Mouse (Mus musculus) neural tube, embryonic 11.5 days (tissue): ENCODE measurements at regions not wholly inside any gene's neighbourhood (a gene's known extent, or its start where the extent isn't known, plus 50 kb on each side); places are given as distances from the start of the nearest gene placed in this dataset.
A peak's percentile ranks its signal among the peaks of the same experiment; 100 is the strongest.

Experiments used
- ATAC-seq: fragments of 200-750 bp; cut with Nextera tagmentation; 2 replicates; pipeline ENCODE4 v1.8.0; 2017; ENCODE audit warnings: moderate number of reproducible peaks, mild to moderate bottlenecking, moderate TSS enrichment, moderate library complexity; ENCODE audit not compliant: insufficient read depth, low FRiP score, low TSS enrichment
- DNase-seq: peaks from one replicate; pipeline ENCODE4 v3.0.0-alpha.2; 2015; ENCODE audit warnings: low spot score
- H3K27ac ChIP-seq: fragments of 300-500 bp; sonication (generic); 2 replicates; pipeline ENCODE4 v1.5.1; 2014; ENCODE audit warnings: low read depth, mild to moderate bottlenecking, low read length
- H3K27me3 ChIP-seq: fragments of 300-500 bp; sonication (generic); 2 replicates; pipeline ENCODE4 v1.6.1; 2014; ENCODE audit warnings: mild to moderate bottlenecking, low read length, mixed read lengths; ENCODE audit not compliant: control insufficient read depth, insufficient read depth
- H3K36me3 ChIP-seq: fragments of 300-500 bp; sonication (generic); 2 replicates; pipeline ENCODE4 v1.6.1; 2014; ENCODE audit warnings: mild to moderate bottlenecking, low read length, moderate library complexity, mixed read lengths; ENCODE audit not compliant: control insufficient read depth, insufficient read depth
- H3K4me1 ChIP-seq: fragments of 300-500 bp; sonication (generic); 2 replicates; pipeline ENCODE4 v1.6.1; 2014; ENCODE audit warnings: low read length, mixed read lengths; ENCODE audit not compliant: control insufficient read depth, insufficient read depth
- H3K4me2 ChIP-seq: fragments of 300-500 bp; sonication (generic); 2 replicates; pipeline ENCODE4 v1.6.1; 2014; ENCODE audit warnings: low read depth, mild to moderate bottlenecking, moderate library complexity
- H3K4me3 ChIP-seq: fragments of 300-500 bp; sonication (generic); 2 replicates; pipeline ENCODE4 v1.5.1; 2014; ENCODE audit warnings: low read depth, low read length
- H3K9ac ChIP-seq: fragments of 300-500 bp; sonication (generic); 2 replicates; pipeline ENCODE4 v1.6.1; 2014; ENCODE audit warnings: mild to moderate bottlenecking, low read length
- H3K9me3 ChIP-seq: fragments of 300-500 bp; sonication (generic); 2 replicates; pipeline ENCODE4 v1.6.1; 2016; ENCODE audit warnings: low read length; ENCODE audit not compliant: control insufficient read depth
- WGBS: fragments of 180-500 bp; shearing (Covaris S2); extraction: QIAGEN DNeasy Blood & Tissue Kit; methylation state at CpG from one replicate; pipeline ENCODE4 v1.1.7; 2014; 5-methylcytosine and 5-hydroxymethylcytosine counted together

DNA sequence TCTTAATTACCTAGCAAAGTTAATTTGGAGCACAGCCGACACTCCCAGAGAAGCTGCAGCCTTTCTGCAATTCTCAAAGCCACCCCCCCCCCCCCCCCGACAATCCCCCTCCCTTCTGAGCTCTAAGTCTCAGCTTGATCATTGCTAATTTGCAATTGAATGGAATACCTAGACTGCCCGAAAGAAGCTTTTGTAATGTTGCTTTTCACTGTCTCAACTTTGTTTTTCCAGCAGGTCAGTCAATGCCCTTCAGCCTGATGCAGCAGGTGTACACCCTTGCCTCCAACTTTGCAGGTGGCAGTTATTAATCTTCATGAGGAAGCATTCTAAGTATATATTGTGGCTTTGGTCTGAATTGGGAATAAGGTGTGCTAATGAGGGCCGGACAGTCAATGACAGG lies 1006.6 kb upstream of the Gm8797 start:
- no peaks in the 10 kb centered on the region for H3K4me1 ChIP-seq
- H3K36me3 ChIP-seq: no peaks in the 10 kb centered on the region
- 73% methylated on average over 4 of the region's 4 CpGs for WGBS
- H3K27ac ChIP-seq: no peak overlapping the region
- H3K9me3 ChIP-seq: no peaks in the 10 kb centered on the region
- no peak for DNase-seq
- no peak overlapping the region for H3K9ac ChIP-seq
- no peaks in the 10 kb centered on the region for H3K27me3 ChIP-seq
- no peak overlapping the region for H3K4me3 ChIP-seq
- no peak for ATAC-seq
- no peak overlapping the region for H3K4me2 ChIP-seq

DNA sequence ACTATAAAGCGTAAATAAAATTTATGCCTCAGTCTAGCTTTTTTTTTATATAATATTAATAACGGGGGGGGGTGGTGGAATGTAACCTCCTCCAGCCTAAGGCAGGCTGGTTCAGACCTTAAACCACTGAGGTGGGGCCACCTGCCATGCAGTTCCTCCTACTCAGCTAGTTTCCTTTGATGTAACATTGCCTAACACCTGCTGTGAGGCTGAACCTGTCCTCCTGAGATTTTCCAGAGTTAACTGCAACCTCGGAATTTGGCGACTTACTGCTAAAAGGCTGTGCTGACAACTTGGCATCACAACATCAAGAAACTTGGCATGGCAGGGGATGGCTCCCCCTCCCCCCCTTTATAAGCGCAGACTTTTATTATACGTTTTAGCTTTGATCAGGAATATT lies 1006.0 kb upstream of the Gm8797 start:
- H3K4me2 ChIP-seq: no peak overlapping the region
- ATAC-seq (no peak), DNase-seq (no peak)
- no peaks in the 10 kb centered on the region for H3K27me3 ChIP-seq
- H3K4me3 ChIP-seq: no peak overlapping the region
- no peaks in the 10 kb centered on the region for H3K4me1 ChIP-seq
- no peak overlapping the region for H3K27ac ChIP-seq
- 84% methylated on average over 6 of the region's 6 CpGs for WGBS
- H3K9ac ChIP-seq: no peak overlapping the region
- no peaks in the 10 kb centered on the region for H3K9me3 ChIP-seq
- H3K36me3 ChIP-seq: no peaks in the 10 kb centered on the region

DNA sequence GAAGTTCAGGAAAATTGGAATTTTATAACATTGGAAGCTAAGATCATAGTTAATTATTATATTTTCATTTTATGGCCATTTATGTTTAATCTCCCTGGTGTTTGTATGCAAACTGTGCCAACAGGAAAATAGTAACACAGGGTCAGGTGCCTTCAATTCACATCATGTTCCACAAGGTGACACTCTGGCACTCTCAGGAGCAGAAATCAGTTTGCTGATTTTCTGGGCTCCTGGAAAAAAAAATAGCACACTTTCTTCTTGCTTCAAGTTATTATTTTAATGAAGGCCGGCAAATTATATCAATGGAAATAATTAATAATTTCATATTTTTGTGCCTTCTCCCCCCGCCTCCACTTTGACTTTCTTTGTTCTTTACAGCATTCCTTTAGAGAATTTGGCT lies 994.5 kb upstream of the Gm8797 start:
- ATAC-seq: no peak

DNA sequence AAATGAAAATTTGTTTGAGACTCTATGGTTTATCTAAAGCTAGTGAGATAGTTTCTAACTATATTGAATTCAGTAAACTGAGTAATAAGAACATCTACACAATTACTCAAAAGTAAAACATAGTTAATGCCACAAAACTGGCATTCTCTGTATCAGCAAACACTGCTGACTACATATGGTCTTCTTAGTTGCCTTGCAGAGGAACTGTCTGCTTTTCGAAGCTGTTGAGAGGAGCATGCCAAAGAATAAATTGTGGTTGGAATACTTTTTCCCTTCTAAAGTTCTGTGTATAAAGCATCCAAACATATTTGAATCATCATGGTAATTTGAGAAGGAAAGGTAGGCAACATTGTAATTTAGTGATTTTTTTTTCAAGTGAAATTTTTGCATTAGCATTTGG lies 993.5 kb upstream of the Gm8797 start:
- Histone ChIP-seq H3K4me2 (no peak overlapping the region), H3K9ac (no peak overlapping the region), H3K9me3 (no peaks in the 10 kb centered on the region), H3K36me3 (no peaks in the 10 kb centered on the region), H3K27ac (no peak overlapping the region), H3K4me3 (no peak overlapping the region), H3K27me3 (no peaks in the 10 kb centered on the region), H3K4me1 (no peaks in the 10 kb centered on the region)
- DNase-seq (no peak), ATAC-seq (no peak)
- 95% methylated on average over 1 of the region's 1 CpGs for WGBS

More for the DNA sequence above, 994.5 kb upstream of the Gm8797 start:
- H3K36me3 ChIP-seq: no peaks in the 10 kb centered on the region
- H3K27me3 ChIP-seq: no peaks in the 10 kb centered on the region
- H3K27ac ChIP-seq: no peak overlapping the region
- H3K9me3 ChIP-seq: no peaks in the 10 kb centered on the region
- no peaks in the 10 kb centered on the region for H3K4me1 ChIP-seq
- no peak overlapping the region for H3K4me3 ChIP-seq
- no peak overlapping the region for H3K9ac ChIP-seq
- DNase-seq: no peak
- 84% methylated on average over 2 of the region's 2 CpGs for WGBS
- no peak overlapping the region for H3K4me2 ChIP-seq

DNA sequence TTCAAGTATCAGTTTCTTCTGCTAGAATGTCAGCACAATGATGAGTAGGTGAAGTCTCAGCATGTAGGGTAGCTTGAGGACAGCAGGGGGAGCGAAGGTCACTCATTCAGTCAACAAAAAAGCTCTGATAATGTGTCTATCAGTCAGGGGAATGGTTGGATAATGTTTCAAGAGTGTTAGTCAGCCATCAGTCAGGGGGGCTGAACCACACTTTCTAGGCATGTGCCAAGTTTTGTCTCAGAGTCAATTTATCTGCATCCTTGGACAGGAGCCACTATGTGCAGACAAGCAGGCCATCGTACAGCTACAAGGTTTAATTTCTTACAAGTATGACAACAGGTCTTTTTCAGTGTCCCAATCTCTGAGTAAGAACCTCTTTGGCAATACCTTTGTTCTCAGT lies 987.5 kb upstream of the Gm8797 start:
- no peak overlapping the region for H3K4me2 ChIP-seq
- H3K36me3 ChIP-seq: no peaks in the 10 kb centered on the region
- H3K27ac ChIP-seq: no peak overlapping the region
- no peaks in the 10 kb centered on the region for H3K4me1 ChIP-seq
- no peak for ATAC-seq
- H3K27me3 ChIP-seq: no peaks in the 10 kb centered on the region
- 86% methylated on average over 2 of the region's 2 CpGs for WGBS
- DNase-seq: no peak
- no peak overlapping the region for H3K9ac ChIP-seq
- H3K4me3 ChIP-seq: no peak overlapping the region
- no peaks in the 10 kb centered on the region for H3K9me3 ChIP-seq

DNA sequence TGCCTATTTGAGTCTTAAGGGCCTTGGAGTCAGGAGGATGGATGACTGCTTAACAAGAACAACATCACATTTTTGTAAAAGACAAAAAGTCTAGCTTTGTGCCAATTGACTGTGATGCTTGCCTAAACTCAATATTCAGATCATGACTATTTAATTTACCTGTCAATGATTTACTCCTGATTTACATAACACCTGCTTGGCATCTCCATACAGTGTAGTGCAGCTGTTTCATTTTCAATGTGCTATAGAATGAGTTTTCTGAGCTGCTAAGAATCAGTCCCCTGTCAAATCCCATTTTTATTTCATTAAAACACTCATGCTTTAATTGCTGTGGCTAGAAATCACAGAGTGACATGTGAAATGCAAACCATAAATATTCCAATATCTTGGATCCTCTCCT lies 974.0 kb upstream of the Gm8797 start:
- no peaks in the 10 kb centered on the region for H3K36me3 ChIP-seq
- ATAC-seq: peak; percentile 55; the same call in 1 of the 2 replicates

DNA sequence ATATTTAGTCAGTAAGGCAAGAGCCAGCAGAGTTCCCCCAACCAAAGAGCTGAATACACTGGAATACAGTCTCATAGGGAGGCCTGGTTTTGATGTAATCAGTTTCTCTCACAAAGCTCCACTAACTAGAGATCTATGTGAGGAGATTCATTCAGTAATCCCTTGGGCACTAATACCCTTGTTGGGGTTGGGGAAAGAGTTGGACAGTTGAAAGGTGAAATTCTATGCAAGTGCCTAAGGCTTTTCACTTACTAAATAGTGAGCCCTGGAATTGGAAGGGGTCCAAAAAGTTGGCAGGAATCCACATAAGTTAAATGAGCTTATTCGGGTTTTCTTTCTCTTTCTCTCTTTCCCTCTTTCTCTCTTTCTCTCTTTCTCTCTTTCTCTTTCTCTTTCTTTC lies 965.4 kb upstream of the Gm8797 start:
- Histone ChIP-seq H3K27me3 (no peaks in the 10 kb centered on the region), H3K4me1 (no peaks in the 10 kb centered on the region), H3K36me3 (no peaks in the 10 kb centered on the region), H3K9me3 (no peaks in the 10 kb centered on the region), H3K9ac (no peak overlapping the region), H3K4me2 (no peak overlapping the region), H3K4me3 (no peak overlapping the region), H3K27ac (no peak overlapping the region)
- no peak for DNase-seq
- no peak for ATAC-seq
- WGBS: 94% methylated on average over 1 of the region's 1 CpGs

More for the DNA sequence above, 974.0 kb upstream of the Gm8797 start:
- Histone ChIP-seq H3K27me3 (no peaks in the 10 kb centered on the region), H3K4me2 (no peak overlapping the region), H3K9me3 (0 out of 2 replicates have a peak, but pooled peaks cover 2% of the 10 kb centered on the region), H3K9ac (no peak overlapping the region), H3K4me1 (no peaks in the 10 kb centered on the region), H3K27ac (no peak overlapping the region), H3K4me3 (no peak overlapping the region)
- DNase-seq: no peak

DNA sequence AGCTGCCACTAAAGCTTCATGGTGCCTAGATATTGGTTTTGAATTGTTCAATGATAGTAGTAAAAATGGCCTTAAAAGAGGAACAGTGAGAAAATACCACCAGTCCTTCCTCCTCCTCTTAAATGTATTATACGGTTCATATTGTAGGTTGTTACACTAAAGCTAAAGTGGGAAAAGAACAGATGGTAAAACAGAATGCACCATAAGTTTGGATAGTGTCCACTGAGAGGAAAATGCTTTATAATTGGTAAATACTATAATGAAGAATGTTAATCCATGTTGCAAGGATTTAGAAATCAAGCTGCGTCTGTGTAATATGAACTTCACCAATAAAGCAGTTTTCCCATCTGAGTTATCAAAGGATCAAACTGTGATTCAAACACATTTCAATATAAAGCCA lies 957.5 kb upstream of the Gm8797 start:
- no peaks in the 10 kb centered on the region for H3K36me3 ChIP-seq
- H3K4me3 ChIP-seq: no peak overlapping the region
- no peak overlapping the region for H3K4me2 ChIP-seq
- WGBS: 92% methylated on average over 2 of the region's 2 CpGs
- no peak overlapping the region for H3K9ac ChIP-seq
- no peak overlapping the region for H3K27ac ChIP-seq
- no peaks in the 10 kb centered on the region for H3K27me3 ChIP-seq
- DNase-seq (no peak), ATAC-seq (no peak)
- H3K4me1 ChIP-seq: 0 out of 2 replicates have a peak, but pooled peaks cover 3% of the 10 kb centered on the region
- no peaks in the 10 kb centered on the region for H3K9me3 ChIP-seq

DNA sequence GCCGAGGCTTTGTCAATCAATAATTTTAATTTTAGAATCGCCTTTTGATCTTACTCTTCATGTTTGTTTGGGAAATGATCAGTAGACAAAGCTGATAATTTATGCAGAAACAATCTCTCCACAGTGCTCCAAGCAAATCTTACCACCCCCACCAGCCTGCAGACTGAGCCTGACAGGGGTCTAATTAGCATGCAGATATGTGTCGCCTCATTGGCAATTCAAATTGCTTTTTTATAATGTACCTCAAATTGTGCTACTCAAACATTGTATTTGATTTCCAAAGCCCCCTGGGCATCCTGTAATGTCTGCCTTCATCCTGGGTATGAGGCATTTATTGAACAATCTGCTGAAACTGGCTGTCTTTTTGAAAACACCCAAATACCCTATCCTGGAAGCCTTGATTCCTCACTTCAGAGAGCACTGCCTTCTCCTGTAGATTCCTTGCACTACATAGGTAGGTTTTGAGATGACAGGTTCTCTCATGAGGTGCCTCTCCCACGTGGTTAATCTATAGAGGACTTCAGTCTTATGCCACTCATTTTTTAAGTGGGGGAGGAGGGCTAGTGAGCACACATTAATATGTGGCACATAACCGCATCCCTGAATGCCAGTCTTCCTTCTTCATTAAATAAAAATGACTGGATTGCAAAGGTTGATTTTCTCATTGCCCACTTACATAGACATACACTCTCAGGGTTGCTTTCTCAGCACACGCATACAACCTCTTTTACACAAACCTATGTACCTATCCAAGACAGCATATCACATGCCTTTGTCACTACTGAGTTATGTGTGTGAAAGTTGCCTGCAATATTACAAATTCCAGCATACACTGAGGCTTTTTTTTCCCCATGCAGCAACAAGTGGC lies 954.3 kb upstream of the Gm8797 start:
- H3K9me3 ChIP-seq: no peaks in the 10 kb centered on the region
- no peaks in the 10 kb centered on the region for H3K36me3 ChIP-seq
- no peaks in the 10 kb centered on the region for H3K27me3 ChIP-seq
- ATAC-seq: peak; percentile 68
- H3K9ac ChIP-seq: no peak overlapping the region
- no peak overlapping the region for H3K27ac ChIP-seq
- H3K4me3 ChIP-seq: no peak overlapping the region
- H3K4me1 ChIP-seq: 0 out of 2 replicates have a peak, but pooled peaks cover 3% of the 10 kb centered on the region
- 55% methylated on average over 6 of the region's 6 CpGs for whole genome bisulfite sequencing
- no peak for DNase-seq
- no peak overlapping the region for H3K4me2 ChIP-seq
